Mouse (Mus musculus) forebrain, embryonic 12.5 days (tissue): ENCODE measurements around the gene Sgpp1. TPM values are rescaled to one million over a fixed set of nuclear protein-coding genes. Genes with fewer than 3 reads are reported as not detected.
"Not testable (repeated sequence)": the region's sequence is repeated elsewhere in the genome, so short reads cannot be mapped to it uniquely, and the experiment has no call there.

Experiments used
- ATAC-seq: fragments of 200-750 bp; cut with Nextera tagmentation; 2 replicates; pipeline ENCODE4 v1.8.0; 2017; ENCODE audit warnings: moderate TSS enrichment; ENCODE audit not compliant: low FRiP score
- H3K27ac ChIP-seq: fragments of 300-500 bp; sonication (generic); 2 replicates; pipeline ENCODE4 v1.5.1; 2016; ENCODE audit warnings: mild to moderate bottlenecking
- H3K27me3 ChIP-seq: fragments of 300-500 bp; sonication (generic); 2 replicates; pipeline ENCODE4 v1.6.1; 2016; ENCODE audit warnings: mild to moderate bottlenecking
- H3K36me3 ChIP-seq: fragments of 300-500 bp; sonication (generic); replicated peaks from 2 replicates; pipeline ENCODE4 v1.6.1; 2016; ENCODE audit warnings: mild to moderate bottlenecking
- H3K4me1 ChIP-seq: fragments of 300-500 bp; sonication (generic); 2 replicates; pipeline ENCODE4 v1.6.1; 2016
- H3K4me2 ChIP-seq: fragments of 300-500 bp; sonication (generic); 2 replicates; pipeline ENCODE4 v1.6.1; 2016; ENCODE audit warnings: mild to moderate bottlenecking, moderate library complexity
- H3K4me3 ChIP-seq: fragments of 300-500 bp; sonication (generic); replicated peaks from 2 replicates; pipeline ENCODE4 v1.5.1; 2016; ENCODE audit warnings: mild to moderate bottlenecking
- H3K9ac ChIP-seq: fragments of 300-500 bp; sonication (generic); 2 replicates; pipeline ENCODE4 v1.6.1; 2016; ENCODE audit warnings: mild to moderate bottlenecking
- H3K9me3 ChIP-seq: fragments of 300-500 bp; sonication (generic); 2 replicates; pipeline ENCODE4 v1.6.1; 2016
- WGBS: fragments of 180-500 bp; shearing (Covaris S2); methylation state at CpG from one replicate; pipeline ENCODE4 v1.1.7; 2016; 5-methylcytosine and 5-hydroxymethylcytosine counted together
- polyA plus RNA-seq: library from polyadenylated mRNA; unstranded; fragments of >200 nt; fragmentation: Nextera tagmentation; extraction: Ambion mirVana; gene quantifications from 2 replicates; pipeline ENCODE4 v1.2.1, GENCODE M21; 2016

Gene Sgpp1
- polyA plus RNA-seq, 1 experiment from 2014 or later = 11.6 TPM

DNA sequence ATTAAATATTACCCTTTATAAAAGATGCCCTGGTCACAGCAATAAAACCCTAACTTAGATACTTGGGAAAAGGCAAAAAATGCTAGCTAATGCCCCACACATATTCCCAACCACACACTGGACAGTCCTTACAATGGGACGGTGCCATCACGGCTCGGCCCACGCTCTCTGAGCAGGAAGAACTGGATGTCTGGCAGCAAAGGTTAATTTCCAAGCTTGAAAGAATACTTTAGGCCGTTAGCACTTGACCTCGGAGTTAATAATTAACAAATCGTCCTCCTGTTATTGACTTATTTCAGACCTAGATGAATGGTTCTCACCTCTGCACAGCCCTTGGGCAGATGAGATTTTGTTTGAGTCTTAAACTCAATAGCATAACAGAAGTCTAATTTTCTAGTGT is 28.9 kb downstream of the Sgpp1 start:
- H3K36me3 ChIP-seq = no peaks in the 10 kb centered on the region
- 91% methylated on average over 7 of the region's 7 CpGs for WGBS

DNA sequence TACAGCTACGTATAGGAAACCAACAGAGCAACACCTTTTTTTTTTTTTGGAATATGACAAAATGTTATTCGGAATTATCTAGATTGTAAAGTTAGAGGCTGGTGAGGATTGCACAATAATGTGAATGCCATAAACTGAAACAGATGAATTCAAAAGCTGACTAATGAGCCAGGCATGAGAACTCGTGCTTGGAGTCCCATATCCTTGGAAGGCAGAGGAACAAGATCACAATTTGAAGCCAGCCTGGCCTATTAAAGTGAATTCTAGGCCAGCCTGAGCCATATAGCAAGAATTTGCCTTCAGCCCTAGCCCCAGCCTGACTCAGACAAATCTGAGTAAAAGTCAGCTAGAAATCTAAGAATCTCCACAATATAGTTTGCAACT is 32.8 kb downstream of the Sgpp1 start:
- no peak for ATAC-seq

More for the DNA sequence above, 28.9 kb downstream of the Sgpp1 start:
- Histone ChIP-seq H3K9me3 (no peaks in the 10 kb centered on the region), H3K4me1 (peaks cover 2% of the 10 kb centered on the region; the same call in 1 of the 2 replicates), H3K9ac (no peak overlapping the region), H3K27me3 (no peaks in the 10 kb centered on the region), H3K4me3 (no peak overlapping the region), H3K27ac (no peak overlapping the region), H3K4me2 (no peak overlapping the region)
- no peak for ATAC-seq

DNA sequence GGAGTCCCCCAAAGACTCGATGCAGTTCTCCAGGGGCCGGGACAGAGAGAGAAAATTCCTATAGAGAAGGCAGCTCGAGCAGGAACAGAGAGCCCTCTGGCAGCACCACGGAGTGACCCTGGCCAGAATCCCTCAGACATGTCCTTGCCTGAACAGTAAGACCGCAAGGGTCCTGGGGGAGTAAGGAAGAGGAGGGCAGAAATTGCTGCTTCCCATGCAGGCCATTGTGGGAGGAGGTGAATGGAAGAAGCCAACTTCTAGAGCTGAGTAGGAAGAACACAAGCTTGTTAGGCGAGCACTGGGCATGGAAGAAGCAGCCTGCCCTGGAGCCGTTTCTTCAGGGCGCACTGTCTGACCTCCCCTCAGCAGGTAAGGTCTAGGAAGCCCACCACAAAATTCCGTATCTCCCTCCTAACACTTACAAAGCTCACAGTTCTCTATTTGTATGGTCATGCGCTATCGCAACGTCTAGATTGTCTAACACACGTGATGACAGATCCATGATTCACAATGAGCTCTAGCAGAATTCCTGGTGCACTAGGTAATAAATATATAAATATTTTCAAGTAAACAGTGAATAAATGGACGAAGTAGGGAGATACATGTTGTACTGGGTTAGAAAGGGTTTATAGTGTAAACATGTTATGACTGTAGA is 33.3 kb downstream of the Sgpp1 start:
- ATAC-seq = no peak
- 0 out of 2 replicates have a peak overlapping the region, but pooled peaks have one; percentile 17 for H3K9ac ChIP-seq
- 68% methylated on average over 14 of the region's 14 CpGs for WGBS
- no peak overlapping the region for H3K4me3 ChIP-seq
- 0 out of 2 replicates have a peak, but pooled peaks cover 4% of the 10 kb centered on the region for H3K9me3 ChIP-seq
- H3K27ac ChIP-seq = no peak overlapping the region
- H3K27me3 ChIP-seq = no peaks in the 10 kb centered on the region
- H3K4me1 ChIP-seq = peaks cover 9% of the 10 kb centered on the region; the same call in 1 of the 2 replicates
- H3K36me3 ChIP-seq = no peaks in the 10 kb centered on the region
- H3K4me2 ChIP-seq = peak overlapping the region; percentile 31; the same call in 1 of the 2 replicates

More for the DNA sequence above, 32.8 kb downstream of the Sgpp1 start:
- Histone ChIP-seq H3K36me3 (no peaks in the 10 kb centered on the region), H3K27me3 (no peaks in the 10 kb centered on the region), H3K27ac (no peak overlapping the region), H3K4me3 (no peak overlapping the region), H3K4me1 (peaks cover 9% of the 10 kb centered on the region; the same call in 1 of the 2 replicates), H3K4me2 (no peak overlapping the region), H3K9me3 (0 out of 2 replicates have a peak, but pooled peaks cover 4% of the 10 kb centered on the region), H3K9ac (no peak overlapping the region)
- WGBS = 96% methylated on average over 3 of the region's 3 CpGs

DNA sequence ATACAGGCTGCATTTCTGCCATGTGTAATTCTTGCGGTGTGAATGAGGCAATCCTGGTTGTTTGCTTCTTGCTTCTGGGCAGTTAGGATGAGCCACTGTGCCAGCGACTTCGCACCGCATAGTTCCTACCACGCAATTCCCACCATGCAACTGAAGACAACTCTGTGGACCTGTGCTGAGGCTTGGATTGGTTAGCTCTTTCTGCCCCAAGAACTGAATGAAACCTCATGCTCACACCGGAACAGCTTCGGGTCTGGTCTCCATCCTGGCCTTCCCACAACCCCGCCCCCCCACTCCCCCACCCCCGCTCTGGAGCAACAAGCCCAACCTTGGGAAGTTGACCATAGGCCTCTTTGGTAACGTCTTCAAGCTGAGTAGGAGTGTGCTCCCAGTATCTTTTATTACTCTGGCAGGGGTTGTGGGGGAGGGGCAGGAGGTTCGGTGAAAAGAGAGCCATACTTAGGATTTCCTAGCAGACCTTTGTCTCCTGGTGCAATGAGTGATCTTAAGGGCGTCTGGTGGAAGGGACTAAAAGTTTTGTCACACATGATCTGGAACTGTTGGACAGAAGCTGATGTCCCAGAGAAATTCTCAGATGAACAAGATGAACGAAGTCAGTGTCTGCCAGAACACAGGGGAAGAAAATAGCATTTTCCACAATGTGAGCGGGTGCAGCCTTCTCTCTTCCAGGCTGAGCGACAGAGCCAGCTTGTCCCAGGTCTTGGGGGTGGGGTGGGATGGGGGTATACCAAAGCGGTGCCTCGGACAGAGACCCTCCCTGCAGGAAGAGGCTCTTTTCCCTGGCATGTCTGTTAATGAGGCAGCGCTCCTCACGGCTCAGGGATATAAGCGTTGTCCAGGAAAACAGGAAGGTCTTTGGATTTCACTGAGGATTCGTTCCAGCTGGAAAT is 34.1 kb downstream of the Sgpp1 start:
- 0 out of 2 replicates have a peak, but pooled peaks cover 4% of the 10 kb centered on the region for H3K9me3 ChIP-seq
- H3K4me2 ChIP-seq = peak overlapping the region; percentile 31
- peaks cover 9% of the 10 kb centered on the region; the same call in 1 of the 2 replicates for H3K4me1 ChIP-seq
- H3K27me3 ChIP-seq = no peaks in the 10 kb centered on the region
- H3K4me3 ChIP-seq = no peak overlapping the region
- H3K27ac ChIP-seq = no peak overlapping the region
- 0 out of 2 replicates have a peak overlapping the region, but pooled peaks have one; percentile 17 for H3K9ac ChIP-seq
- H3K36me3 ChIP-seq = no peaks in the 10 kb centered on the region
- ATAC-seq = no peak
- WGBS = 45% methylated on average over 21 of the region's 21 CpGs

DNA sequence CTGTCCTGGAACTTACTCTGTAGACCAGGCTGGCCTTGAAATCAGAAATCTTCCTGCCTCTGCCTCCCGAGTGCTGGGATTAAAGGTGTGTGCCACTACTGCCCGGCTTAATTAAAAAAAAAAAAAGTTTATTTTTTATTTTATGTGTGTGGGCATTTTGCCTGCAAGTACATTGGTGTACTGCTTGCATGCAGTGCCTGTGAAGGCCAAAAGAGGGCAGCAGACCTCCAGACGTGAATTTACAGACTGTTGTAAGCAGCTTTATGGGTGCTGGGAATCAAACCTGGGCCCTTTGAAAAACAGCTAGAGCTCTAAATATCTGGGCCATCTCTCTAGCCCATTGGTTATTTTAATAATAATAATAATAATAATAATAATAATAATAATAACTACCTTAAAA is 36.8 kb downstream of the Sgpp1 start:
- H3K27me3 ChIP-seq = no peaks in the 10 kb centered on the region
- no peak overlapping the region for H3K4me2 ChIP-seq
- H3K9ac ChIP-seq = no peak overlapping the region
- no peak overlapping the region for H3K4me3 ChIP-seq
- H3K4me1 ChIP-seq = peaks cover 9% of the 10 kb centered on the region; the same call in 1 of the 2 replicates
- no peak overlapping the region for H3K27ac ChIP-seq
- 0 out of 2 replicates have a peak, but pooled peaks cover 4% of the 10 kb centered on the region for H3K9me3 ChIP-seq
- ATAC-seq = no peak
- H3K36me3 ChIP-seq = no peaks in the 10 kb centered on the region
- WGBS = 95% methylated on average over 3 of the region's 3 CpGs

DNA sequence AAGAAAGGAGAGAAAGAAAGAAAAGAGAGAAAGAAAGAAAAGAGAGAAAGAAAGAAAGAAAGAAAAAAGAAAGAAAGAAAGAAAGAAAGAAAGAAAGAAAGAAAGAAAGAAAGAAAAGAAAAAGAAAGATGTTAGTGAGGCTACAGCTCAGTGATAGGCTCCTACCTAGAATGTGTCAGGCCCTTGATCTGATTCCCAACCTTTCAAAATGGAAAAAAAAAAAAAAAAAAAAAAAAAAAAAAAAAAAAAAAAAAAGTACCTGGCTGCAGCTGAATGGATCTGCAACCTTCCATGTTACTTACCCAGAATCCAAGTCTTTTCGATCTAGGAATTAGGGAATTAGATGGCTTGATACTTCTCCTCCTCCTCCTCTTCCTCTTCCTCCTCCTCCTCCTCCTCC is 39.7 kb downstream of the Sgpp1 start:
- H3K4me3 ChIP-seq, ATAC-seq, H3K27me3 ChIP-seq, H3K36me3 ChIP-seq, H3K9me3 ChIP-seq, H3K9ac ChIP-seq, H3K4me2 ChIP-seq, H3K27ac ChIP-seq, H3K4me1 ChIP-seq: not testable (repeated sequence)
- WGBS = 94% methylated on average over 1 of the region's 1 CpGs

DNA sequence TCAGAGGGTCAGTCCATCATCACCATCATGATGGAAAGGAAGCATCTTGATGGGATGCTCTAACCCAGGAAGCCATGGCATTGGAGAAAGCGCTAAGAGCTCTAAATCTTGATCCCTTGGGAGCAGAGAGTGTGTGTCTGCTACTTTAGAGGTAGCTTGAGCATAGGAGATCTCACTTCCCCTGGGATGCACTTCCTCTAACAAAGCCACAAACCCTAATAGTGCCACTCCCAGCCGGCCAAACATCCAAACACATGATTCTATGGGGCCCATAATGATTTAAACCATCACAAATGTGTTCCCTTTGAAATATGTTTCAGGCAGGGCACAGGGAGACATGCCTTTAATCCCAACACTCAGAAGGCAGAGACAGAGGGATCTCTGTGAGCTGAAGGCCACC is 46.5 kb downstream of the Sgpp1 start:
- H3K9ac ChIP-seq = no peak overlapping the region
- H3K4me3 ChIP-seq = no peak overlapping the region
- no peaks in the 10 kb centered on the region for H3K36me3 ChIP-seq
- no peak overlapping the region for H3K4me2 ChIP-seq
- no peak for ATAC-seq
- H3K4me1 ChIP-seq = no peaks in the 10 kb centered on the region
- no peaks in the 10 kb centered on the region for H3K27me3 ChIP-seq
- no peak overlapping the region for H3K27ac ChIP-seq
- H3K9me3 ChIP-seq = no peaks in the 10 kb centered on the region
- WGBS = 90% methylated on average over 2 of the region's 2 CpGs

DNA sequence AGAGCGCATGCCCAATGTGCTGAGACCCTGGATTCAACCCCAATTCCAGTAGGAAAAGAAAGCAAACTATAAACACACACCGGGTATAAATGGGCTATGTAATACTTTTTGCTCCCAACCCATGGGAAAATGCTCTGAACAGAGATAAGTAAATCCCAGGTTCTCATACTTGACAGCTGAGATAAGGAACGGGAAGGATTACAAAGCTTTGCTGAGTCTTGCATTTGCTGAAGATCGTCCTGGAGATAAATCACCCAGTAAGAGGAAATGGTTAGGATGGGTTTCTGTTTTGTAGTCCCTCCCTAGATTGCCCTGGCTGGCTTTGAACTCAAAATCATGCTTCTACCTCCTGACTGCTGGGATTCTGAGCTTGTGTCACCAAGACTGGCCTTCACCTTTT is 48.2 kb downstream of the Sgpp1 start:
- 85% methylated on average over 4 of the region's 4 CpGs for WGBS
- Histone ChIP-seq H3K27me3 (no peaks in the 10 kb centered on the region), H3K36me3 (no peaks in the 10 kb centered on the region), H3K4me1 (no peaks in the 10 kb centered on the region), H3K9ac (no peak overlapping the region), H3K27ac (no peak overlapping the region), H3K4me3 (no peak overlapping the region), H3K4me2 (no peak overlapping the region), H3K9me3 (no peaks in the 10 kb centered on the region)
- ATAC-seq = no peak

DNA sequence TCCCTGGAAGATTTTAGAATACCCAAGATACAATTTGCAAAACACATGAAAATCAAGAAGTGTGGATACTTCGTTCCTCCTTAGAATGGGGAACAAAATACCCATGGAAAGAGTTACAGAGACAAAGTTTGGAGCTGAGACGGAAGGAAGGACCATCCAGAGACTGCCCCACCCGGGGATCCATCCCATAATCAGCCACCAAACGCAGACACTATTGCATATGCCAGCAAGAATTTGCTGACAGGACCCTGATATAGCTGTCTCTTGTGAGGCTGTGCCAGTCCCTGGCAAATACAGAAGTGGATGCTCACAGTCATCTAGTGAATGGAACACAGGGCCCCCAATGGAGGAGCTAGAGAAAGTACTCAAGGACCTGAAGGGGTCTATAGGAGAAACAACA is 51.5 kb downstream of the Sgpp1 start:
- not testable (repeated sequence) for H3K36me3 ChIP-seq, ATAC-seq, H3K9ac ChIP-seq, H3K27ac ChIP-seq, H3K4me1 ChIP-seq, H3K4me2 ChIP-seq, H3K9me3 ChIP-seq, H3K4me3 ChIP-seq, H3K27me3 ChIP-seq
- WGBS = 93% methylated on average over 4 of the region's 4 CpGs

DNA sequence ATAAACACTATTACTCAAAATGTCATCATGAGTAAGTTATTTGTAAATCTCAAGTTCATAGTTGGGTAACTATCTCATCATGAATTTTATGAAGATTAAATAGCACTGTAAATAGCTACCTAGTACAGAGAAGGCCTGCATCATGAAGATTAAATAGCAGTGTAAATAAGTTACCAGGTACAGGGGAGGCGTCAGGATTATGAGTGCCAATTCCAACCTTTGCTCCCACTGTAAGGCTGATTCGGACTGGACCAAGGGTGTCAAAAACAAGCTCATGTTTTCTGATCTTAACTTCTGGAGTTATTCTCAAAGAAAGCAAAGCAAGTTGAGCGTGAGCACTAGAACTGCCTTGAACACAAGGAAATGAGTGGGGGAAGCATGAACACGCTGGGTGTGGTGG is 51.9 kb downstream of the Sgpp1 start:
- Histone ChIP-seq H3K27ac (no peak overlapping the region), H3K4me3 (no peak overlapping the region), H3K4me1 (no peaks in the 10 kb centered on the region), H3K4me2 (no peak overlapping the region), H3K9me3 (no peaks in the 10 kb centered on the region), H3K9ac (no peak overlapping the region), H3K27me3 (no peaks in the 10 kb centered on the region), H3K36me3 (no peaks in the 10 kb centered on the region)
- 92% methylated on average over 4 of the region's 4 CpGs for WGBS
- no peak for ATAC-seq

DNA sequence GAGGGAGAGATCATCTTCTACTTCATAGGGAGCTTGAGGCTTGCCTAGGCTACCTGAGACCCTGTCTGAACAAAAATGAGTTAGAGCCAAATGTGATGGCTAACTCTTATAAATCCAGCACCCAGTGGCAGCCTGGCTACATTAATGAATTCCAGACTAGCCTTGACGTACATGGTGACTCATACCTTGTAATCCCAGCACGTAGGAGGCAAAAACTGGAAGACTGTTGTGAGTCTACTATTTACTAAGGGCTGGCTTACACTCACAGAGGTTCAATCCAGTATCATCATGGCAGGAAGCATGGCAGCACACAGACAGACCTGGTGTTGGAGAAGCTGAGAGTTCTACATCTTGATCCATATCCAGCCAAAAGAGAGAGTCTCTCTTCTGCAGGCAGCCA is 52.7 kb downstream of the Sgpp1 start:
- Histone ChIP-seq H3K36me3 (no peaks in the 10 kb centered on the region), H3K27me3 (no peaks in the 10 kb centered on the region), H3K9ac (no peak overlapping the region), H3K27ac (no peak overlapping the region), H3K4me2 (no peak overlapping the region), H3K9me3 (no peaks in the 10 kb centered on the region), H3K4me3 (no peak overlapping the region), H3K4me1 (no peaks in the 10 kb centered on the region)
- WGBS = 81% methylated on average over 2 of the region's 2 CpGs
- ATAC-seq = no peak

DNA sequence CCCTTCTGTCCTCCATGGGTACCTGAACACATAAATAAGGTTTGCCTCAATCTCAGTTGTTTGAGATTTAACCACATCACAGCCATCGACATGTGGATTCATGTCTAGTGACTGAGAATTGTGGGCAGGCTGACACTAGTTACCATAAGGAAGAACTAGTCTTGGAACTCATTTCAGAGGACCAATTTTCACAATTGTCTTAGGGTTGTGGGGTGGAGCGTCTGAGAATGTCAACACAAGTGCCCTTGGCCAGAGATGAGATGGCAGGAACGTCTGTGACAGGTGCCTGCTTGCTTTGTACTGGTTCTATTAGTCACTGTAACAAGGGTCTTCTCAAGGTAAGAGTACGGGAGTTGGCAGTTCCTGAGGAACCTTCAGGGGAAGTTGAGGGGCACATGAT is 54.4 kb downstream of the Sgpp1 start:
- WGBS = 88% methylated on average over 4 of the region's 4 CpGs
- H3K4me3 ChIP-seq = no peak overlapping the region
- H3K9ac ChIP-seq = no peak overlapping the region
- no peak overlapping the region for H3K4me2 ChIP-seq
- ATAC-seq = no peak
- no peaks in the 10 kb centered on the region for H3K4me1 ChIP-seq
- H3K9me3 ChIP-seq = no peaks in the 10 kb centered on the region
- H3K36me3 ChIP-seq = no peaks in the 10 kb centered on the region
- H3K27ac ChIP-seq = no peak overlapping the region
- no peaks in the 10 kb centered on the region for H3K27me3 ChIP-seq
